In genomic region chr1:130467453-130467852, GRCm38 (mm10) we compare ENCODE assay signal across 28 mouse cellular contexts. TPM values are rescaled to one million over a fixed set of nuclear protein-coding genes. Genes with fewer than 3 reads are reported as not detected.
A peak's percentile ranks its signal among the peaks of the same experiment; 100 is the strongest.
DNase-seq lines count a peak whose midpoint lies in the region; ATAC-seq and TF ChIP-seq lines count a peak whose summit lies in the region.
"Had no signal": no experiment of that assay in that cellular context is flagged by ENCODE, and none has a peak within 500 bp of the region (broad histone marks: within the 10 kb centered on the region; RNA-seq: fewer than 3 reads in every experiment).

No protein-coding gene starts in this region.

- TF ChIP-seq POLR2A in lung, adult 2 months (IDR thresholded peaks at IDR 0.05; ENCODE audit: borderline replicate concordance, extremely low read depth, low read depth, low read length): no peak

- 4% methylated on average over 2 of the region's 2 CpGs for WGBS in intestine, embryonic 14.5 days
- WGBS in intestine, postnatal 0 days: 39% methylated on average over 2 of the region's 2 CpGs
- 4% methylated on average over 2 of the region's 2 CpGs for WGBS in lung, embryonic 14.5 days
- 29% methylated on average over 2 of the region's 2 CpGs for WGBS in lung, adult 2 months
- 30% methylated on average over 2 of the region's 2 CpGs for WGBS in intestine, embryonic 16.5 days
- 7% methylated on average over 2 of the region's 2 CpGs for WGBS in stomach, embryonic 16.5 days

- DNase-seq in intestine, embryonic 14.5 days (ENCODE audit: low spot score): no peak
- DNase-seq in lung, embryonic 14.5 days: peak; percentile 88
- DNase-seq in lung, adult 2 months: no peak
- DNase-seq in adrenal gland, postnatal 10 days: no peak
- DNase-seq: B cell, adult 2 months; cerebellum, adult 18-20 months; cerebellum, postnatal 14 days; gastrocnemius, postnatal 25 days; kidney, adult 2 months; lung, postnatal 36 days; midbrain, embryonic 14.5 days; thymus, postnatal 14 days had no signal

- no peaks in the 10 kb centered on the region for H3K27me3 ChIP-seq in intestine, embryonic 14.5 days (replicated peaks; ENCODE audit: control insufficient read depth, insufficient read depth, low read length)
- no peaks in the 10 kb centered on the region for H3K27me3 ChIP-seq in intestine, postnatal 0 days (replicated peaks; ENCODE audit: control insufficient read depth, insufficient read depth, low read length)
- H3K27me3 ChIP-seq in lung, embryonic 14.5 days (ENCODE audit: insufficient read depth, low read length): 0 out of 2 replicates have a peak, but pooled peaks cover 4% of the 10 kb centered on the region
- no peaks in the 10 kb centered on the region for H3K27me3 ChIP-seq in intestine, embryonic 16.5 days (replicated peaks; ENCODE audit: control insufficient read depth, insufficient read depth, low read length)
- no peaks in the 10 kb centered on the region for H3K27me3 ChIP-seq in stomach, embryonic 16.5 days (ENCODE audit: control insufficient read depth, insufficient read depth, low read length)
- H3K27me3 ChIP-seq: heart, embryonic 15.5 days; liver, embryonic 12.5 days; Patski had no signal

- peak; percentile 74 for ATAC-seq in intestine, embryonic 14.5 days (replicated peaks; ENCODE audit: low FRiP score, low TSS enrichment, low read depth)
- no peak for ATAC-seq in intestine, postnatal 0 days
- peak; percentile 85 for ATAC-seq in lung, embryonic 14.5 days (ENCODE audit: insufficient read depth)
- ATAC-seq in intestine, embryonic 16.5 days: peak; percentile 59
- peak; percentile 82 for ATAC-seq in stomach, embryonic 16.5 days (ENCODE audit: insufficient read depth, low FRiP score)
- ATAC-seq: hindbrain, embryonic 16.5 days; liver, embryonic 12.5 days; Patski had no signal

- no peaks in the 10 kb centered on the region for H3K9me3 ChIP-seq in intestine, embryonic 14.5 days (ENCODE audit: control insufficient read depth, low read length)
- no peaks in the 10 kb centered on the region for H3K9me3 ChIP-seq in intestine, postnatal 0 days (ENCODE audit: control insufficient read depth)
- no peaks in the 10 kb centered on the region for H3K9me3 ChIP-seq in lung, embryonic 14.5 days (ENCODE audit: low read depth, low read length)
- H3K9me3 ChIP-seq in intestine, embryonic 16.5 days (ENCODE audit: control insufficient read depth, low read length): no peaks in the 10 kb centered on the region
- H3K9me3 ChIP-seq in stomach, embryonic 16.5 days (replicated peaks; ENCODE audit: control insufficient read depth, low read length): no peaks in the 10 kb centered on the region
- H3K9me3 ChIP-seq: embryonic facial prominence, embryonic 12.5 days; forebrain, embryonic 12.5 days; G1E; heart, embryonic 15.5 days; hindbrain, embryonic 10.5 days; liver, embryonic 12.5 days had no signal

- no peak overlapping the region for H3K9ac ChIP-seq in intestine, embryonic 14.5 days (ENCODE audit: low read length)
- H3K9ac ChIP-seq in intestine, postnatal 0 days (ENCODE audit: low read depth, low read length): no peak overlapping the region
- H3K9ac ChIP-seq in lung, embryonic 14.5 days: no peak overlapping the region
- H3K9ac ChIP-seq in intestine, embryonic 16.5 days (ENCODE audit: low read depth, low read length): no peak overlapping the region
- H3K9ac ChIP-seq in stomach, embryonic 16.5 days (ENCODE audit: low read length): no peak overlapping the region
- H3K9ac ChIP-seq: embryonic facial prominence, embryonic 12.5 days; forebrain, embryonic 12.5 days; heart, embryonic 15.5 days; liver, embryonic 12.5 days had no signal

- no peak overlapping the region for H3K4me2 ChIP-seq in intestine, embryonic 14.5 days (ENCODE audit: low read length)
- no peak overlapping the region for H3K4me2 ChIP-seq in intestine, postnatal 0 days (replicated peaks; ENCODE audit: low read depth)
- no peak overlapping the region for H3K4me2 ChIP-seq in lung, embryonic 14.5 days
- H3K4me2 ChIP-seq in intestine, embryonic 16.5 days (ENCODE audit: low read depth, low read length): no peak overlapping the region
- no peak overlapping the region for H3K4me2 ChIP-seq in stomach, embryonic 16.5 days (ENCODE audit: low read depth, low read length)
- H3K4me2 ChIP-seq: embryonic facial prominence, embryonic 12.5 days; forebrain, embryonic 12.5 days; heart, embryonic 15.5 days; liver, embryonic 12.5 days had no signal

- H3K36me3 ChIP-seq in intestine, embryonic 14.5 days (ENCODE audit: control insufficient read depth, insufficient read depth, low read length): no peaks in the 10 kb centered on the region
- no peaks in the 10 kb centered on the region for H3K36me3 ChIP-seq in intestine, postnatal 0 days (ENCODE audit: control insufficient read depth, insufficient read depth)
- H3K36me3 ChIP-seq in lung, embryonic 14.5 days (ENCODE audit: insufficient read depth): no peaks in the 10 kb centered on the region
- no peaks in the 10 kb centered on the region for H3K36me3 ChIP-seq in intestine, embryonic 16.5 days (ENCODE audit: control insufficient read depth, insufficient read depth, low read length)
- no peaks in the 10 kb centered on the region for H3K36me3 ChIP-seq in stomach, embryonic 16.5 days (ENCODE audit: control insufficient read depth, insufficient read depth, low read length)
- H3K36me3 ChIP-seq: embryonic facial prominence, embryonic 12.5 days; forebrain, embryonic 12.5 days; G1E; heart, embryonic 15.5 days; hindbrain, embryonic 10.5 days; liver, embryonic 12.5 days had no signal

- no peak overlapping the region for H3K4me3 ChIP-seq in intestine, embryonic 14.5 days (ENCODE audit: low read depth, low read length)
- H3K4me3 ChIP-seq in intestine, postnatal 0 days (ENCODE audit: low read depth, low read length): no peak overlapping the region
- no peak overlapping the region for H3K4me3 ChIP-seq in lung, embryonic 14.5 days (ENCODE audit: low read depth, low read length)
- H3K4me3 ChIP-seq in lung, adult 2 months (replicated peaks; ENCODE audit: extremely low read depth, low read depth, low read length): no peak overlapping the region
- no peak overlapping the region for H3K4me3 ChIP-seq in intestine, embryonic 16.5 days (ENCODE audit: low read length)
- H3K4me3 ChIP-seq in stomach, embryonic 16.5 days (replicated peaks; ENCODE audit: low read length): no peak overlapping the region
- H3K4me3 ChIP-seq: embryonic facial prominence, embryonic 12.5 days; erythroblast, embryonic 14.5 days; forebrain, embryonic 12.5 days; heart, embryonic 15.5 days; hindbrain, embryonic 10.5 days; liver, embryonic 12.5 days had no signal

- peaks cover 9% of the 10 kb centered on the region for H3K4me1 ChIP-seq in intestine, embryonic 14.5 days (replicated peaks; ENCODE audit: control insufficient read depth, insufficient read depth, low read length)
- 0 out of 2 replicates have a peak, but pooled peaks cover 5% of the 10 kb centered on the region for H3K4me1 ChIP-seq in intestine, postnatal 0 days (replicated peaks; ENCODE audit: control insufficient read depth, insufficient read depth, low read length)
- H3K4me1 ChIP-seq in lung, embryonic 14.5 days (ENCODE audit: insufficient read depth): peaks cover 8% of the 10 kb centered on the region; the same call in 1 of the 2 replicates
- 0 out of 2 replicates have a peak, but pooled peaks cover 2% of the 10 kb centered on the region for H3K4me1 ChIP-seq in lung, adult 2 months (ENCODE audit: control insufficient read depth, insufficient read depth, low read length)
- 0 out of 2 replicates have a peak, but pooled peaks cover 4% of the 10 kb centered on the region for H3K4me1 ChIP-seq in intestine, embryonic 16.5 days (ENCODE audit: control insufficient read depth, insufficient read depth, low read length)
- peaks cover 5% of the 10 kb centered on the region for H3K4me1 ChIP-seq in stomach, embryonic 16.5 days (ENCODE audit: control insufficient read depth, insufficient read depth, low read length)
- H3K4me1 ChIP-seq: embryonic facial prominence, embryonic 12.5 days had no signal

- no peak for TF ChIP-seq CTCF in intestine, postnatal 0 days (IDR thresholded peaks at IDR 0.05; ENCODE audit: low read depth)
- TF ChIP-seq CTCF in lung, embryonic 14.5 days (IDR thresholded peaks at IDR 0.05; ENCODE audit: low read depth): no peak
- no peak for TF ChIP-seq CTCF in lung, adult 2 months (IDR thresholded peaks at IDR 0.05; ENCODE audit: insufficient read depth, low read length)

- 0 out of 2 replicates have a peak overlapping the region, but pooled peaks have one; percentile 43 for H3K27ac ChIP-seq in intestine, embryonic 14.5 days (ENCODE audit: low read depth)
- no peak overlapping the region for H3K27ac ChIP-seq in intestine, postnatal 0 days (ENCODE audit: low read depth, low read length)
- no peak overlapping the region for H3K27ac ChIP-seq in lung, embryonic 14.5 days (ENCODE audit: low read depth)
- no peak overlapping the region for H3K27ac ChIP-seq in intestine, embryonic 16.5 days (ENCODE audit: low read length)
- H3K27ac ChIP-seq in stomach, embryonic 16.5 days (ENCODE audit: low read length): peak overlapping the region; percentile 58
- H3K27ac ChIP-seq: forebrain, embryonic 12.5 days; heart, embryonic 15.5 days; hindbrain, embryonic 10.5 days; liver, embryonic 12.5 days had no signal

RNA-seq across cellular contexts. Expression of gene Cd55, which starts 4.9 kb away (rescaled TPM):
- 16.9 and 18.3 TPM in 2 replicates for polyA plus RNA-seq in intestine, embryonic 14.5 days (2014; fragmentation: Nextera tagmentation; extraction: Ambion mirVana)
- 30.1 and 32.2 TPM in 2 replicates for polyA plus RNA-seq in intestine, postnatal 0 days (2015; fragmentation: Nextera tagmentation; extraction: Ambion mirVana)
- 21.9 and 24.9 TPM in 2 replicates for polyA plus RNA-seq in lung, embryonic 14.5 days (2014; fragmentation: Nextera tagmentation; extraction: Ambion mirVana)
- polyA plus RNA-seq in lung, adult 2 months (2012; rRNA removed): 21.1 and 24.2 TPM in 2 replicates
- polyA plus RNA-seq in intestine, embryonic 16.5 days (2015; fragmentation: Nextera tagmentation; extraction: Ambion mirVana): 22.6 and 22.9 TPM in 2 replicates
- polyA plus RNA-seq in stomach, embryonic 16.5 days (2015; fragmentation: Nextera tagmentation; extraction: Ambion mirVana): 53.9 and 55.3 TPM in 2 replicates
- total RNA-seq in adrenal gland, postnatal 10 days (2021): 10 to 100 TPM; 21.7 to 29.1 TPM

RNA-seq across cellular contexts. Expression of gene Cd55b, which starts 44.6 kb away (rescaled TPM):
- not detected in 2 replicates for polyA plus RNA-seq in intestine, embryonic 14.5 days (2014; fragmentation: Nextera tagmentation; extraction: Ambion mirVana)
- polyA plus RNA-seq in intestine, postnatal 0 days (2015; fragmentation: Nextera tagmentation; extraction: Ambion mirVana): 0.14 TPM in 1 of 2 replicates, not detected in the other
- 0.54 TPM in 1 of 2 replicates, not detected in the other for polyA plus RNA-seq in lung, embryonic 14.5 days (2014; fragmentation: Nextera tagmentation; extraction: Ambion mirVana)
- 0.24 and 0.36 TPM in 2 replicates for polyA plus RNA-seq in lung, adult 2 months (2012; rRNA removed)
- polyA plus RNA-seq in intestine, embryonic 16.5 days (2015; fragmentation: Nextera tagmentation; extraction: Ambion mirVana): not detected in 2 replicates
- polyA plus RNA-seq in stomach, embryonic 16.5 days (2015; fragmentation: Nextera tagmentation; extraction: Ambion mirVana): 0.21 and 0.29 TPM in 2 replicates
- total RNA-seq in adrenal gland, postnatal 10 days (2021): under 1 TPM in 1 of 2 experiments, not detected in 1; 0.51 TPM
- total RNA-seq: adrenal gland, adult 18-20 months; CH12.LX had no signal
- polyA plus RNA-seq: embryonic facial prominence, embryonic 12.5 days; erythroblast, embryonic 14.5 days; forebrain, embryonic 12.5 days; G1E; heart, embryonic 15.5 days; hindbrain, embryonic 10.5 days; hindbrain, embryonic 16.5 days; kidney, adult 2 months; limb, embryonic 11.5 days; midbrain, embryonic 14.5 days; neural tube, embryonic 11.5 days had no signal

Comparison
In these comparisons a context has a peak if more than half of its experiments do, and no peak if none do; other contexts are left out.
1. H3K27ac ChIP-seq: peak in intestine, embryonic 14.5 days (single experiment) and stomach, embryonic 16.5 days (single experiment); none in intestine, postnatal 0 days (single experiment), lung, embryonic 14.5 days (single experiment) and intestine, embryonic 16.5 days (single experiment).